Mouse (Mus musculus) bone marrow macrophage, adult 2 months (primary cell): ENCODE data around the gene Xpo6. TPM values are rescaled to one million over a fixed set of nuclear protein-coding genes. Genes with fewer than 3 reads are reported as not detected.
A peak's percentile ranks its signal among the peaks of the same experiment; 100 is the strongest.

Experiments
- H3K27ac ChIP-seq: 2 replicates; pipeline ENCODE4 v1.5.1; 2012; ENCODE audit warnings: low read depth, low read length; ENCODE audit not compliant: insufficient read depth
- H3K4me1 ChIP-seq: 2 replicates; pipeline ENCODE4 v1.6.1; 2012; ENCODE audit warnings: low read length; ENCODE audit not compliant: control insufficient read depth, insufficient read depth
- H3K4me3 ChIP-seq: 2 replicates; pipeline ENCODE4 v1.5.1; 2012; ENCODE audit warnings: mild to moderate bottlenecking, low read length, moderate library complexity; ENCODE audit not compliant: insufficient read depth
- CTCF ChIP-seq: IDR thresholded peaks from 2 replicates; pipeline ENCODE4 v1.5.1; 2012; ENCODE audit warnings: low read depth, mild to moderate bottlenecking, low read length, moderate library complexity
- POLR2A ChIP-seq: IDR thresholded peaks from 2 replicates; pipeline ENCODE4 v1.6.1; 2012; ENCODE audit warnings: mild to moderate bottlenecking, low read depth, low read length, borderline replicate concordance
- polyA plus RNA-seq: library from polyadenylated mRNA; stranded (reverse); fragments of >200 nt; gene quantifications from 2 replicates; pipeline ENCODE4 v1.2.4, GENCODE M21; 2012; ENCODE audit not compliant: missing spikeins, insufficient read depth, insufficient read length

Xpo6 gene
- polyA plus RNA-seq, 1 experiment, result 64.2 TPM

DNA sequence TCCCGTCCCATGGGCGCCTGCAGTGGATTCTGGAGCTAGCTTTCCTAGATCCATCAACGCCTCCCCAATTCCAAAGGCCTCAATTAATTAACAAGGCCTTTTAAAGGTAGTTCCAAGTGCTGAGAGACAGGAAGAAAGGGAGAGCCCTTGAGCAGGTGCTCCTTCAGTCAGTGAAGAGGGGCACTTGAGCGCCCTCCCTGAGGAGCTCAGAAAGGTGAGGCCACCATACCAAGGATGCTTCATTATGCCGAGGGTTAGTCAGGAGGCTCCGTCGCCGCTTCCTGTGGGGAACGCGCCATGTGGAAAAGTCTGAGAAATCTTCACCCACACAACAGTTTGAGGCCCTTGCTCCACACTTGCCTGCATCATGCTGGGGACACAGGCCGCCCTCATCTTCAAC is 99.9 kb downstream of the Xpo6 start:
- TF ChIP-seq CTCF (no peak), POLR2A (no peak)
- H3K27ac ChIP-seq, result no peak overlapping the region
- H3K4me1 ChIP-seq, result peaks cover 45% of the 10 kb centered on the region
- H3K4me3 ChIP-seq, result no peak overlapping the region

DNA sequence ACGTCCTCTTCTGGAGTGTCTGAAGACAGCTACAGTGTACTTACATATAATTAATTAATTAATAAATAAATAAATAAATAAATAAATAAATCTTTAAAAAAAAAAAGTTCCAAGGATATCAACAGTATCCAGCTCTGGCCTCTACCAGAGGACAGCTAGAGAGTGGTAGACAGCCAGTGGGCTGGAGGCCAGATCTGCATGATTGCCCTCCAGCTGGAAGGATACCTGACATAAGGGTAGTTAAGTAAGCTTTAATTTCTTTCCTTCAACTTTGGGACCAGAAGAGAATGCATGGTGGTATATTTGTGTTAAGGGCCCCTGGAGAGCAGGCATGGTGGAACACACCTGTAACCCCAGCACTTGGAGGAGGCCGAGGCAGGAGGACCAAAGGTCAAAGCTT is 100.5 kb downstream of the Xpo6 start:
- H3K4me1 ChIP-seq, result peaks cover 45% of the 10 kb centered on the region
- TF ChIP-seq CTCF (no peak), POLR2A (no peak)
- H3K4me3 ChIP-seq, result no peak overlapping the region
- peak overlapping the region; percentile 8; the same call in 1 of the 2 replicates for H3K27ac ChIP-seq

DNA sequence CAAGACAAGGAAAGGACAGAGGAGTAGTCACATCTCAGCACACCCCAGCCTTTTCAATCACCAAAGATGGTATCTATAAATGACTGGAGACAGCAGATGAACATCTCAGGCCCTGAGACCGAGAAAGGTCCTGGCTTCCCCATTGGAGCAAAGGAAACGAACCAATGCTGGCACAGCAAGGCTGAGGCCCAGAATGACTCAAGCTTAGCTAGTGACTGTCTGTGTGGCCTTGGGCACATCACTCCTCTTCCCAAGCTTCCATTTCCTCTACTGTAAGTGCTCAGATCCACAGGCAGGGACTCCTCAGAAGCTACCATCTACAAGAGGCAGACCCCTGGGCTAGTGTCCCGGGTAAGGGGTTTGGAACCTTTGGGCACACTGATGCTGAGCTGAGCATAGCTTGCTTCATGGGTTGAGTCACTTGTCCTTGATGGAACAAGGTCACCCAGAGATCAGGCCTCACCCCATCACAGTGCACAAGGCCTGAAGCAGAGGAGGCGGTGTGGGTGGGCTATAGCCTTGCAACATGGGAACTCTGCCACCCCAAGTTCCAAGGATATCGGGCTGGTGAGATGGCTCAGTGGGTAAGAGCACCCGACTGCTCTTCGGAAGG is 101.0 kb downstream of the Xpo6 start:
- peak overlapping the region; percentile 86 for H3K27ac ChIP-seq
- peaks cover 45% of the 10 kb centered on the region for H3K4me1 ChIP-seq
- no peak overlapping the region for H3K4me3 ChIP-seq
- TF ChIP-seq CTCF, result no peak
- no peak for TF ChIP-seq POLR2A

DNA sequence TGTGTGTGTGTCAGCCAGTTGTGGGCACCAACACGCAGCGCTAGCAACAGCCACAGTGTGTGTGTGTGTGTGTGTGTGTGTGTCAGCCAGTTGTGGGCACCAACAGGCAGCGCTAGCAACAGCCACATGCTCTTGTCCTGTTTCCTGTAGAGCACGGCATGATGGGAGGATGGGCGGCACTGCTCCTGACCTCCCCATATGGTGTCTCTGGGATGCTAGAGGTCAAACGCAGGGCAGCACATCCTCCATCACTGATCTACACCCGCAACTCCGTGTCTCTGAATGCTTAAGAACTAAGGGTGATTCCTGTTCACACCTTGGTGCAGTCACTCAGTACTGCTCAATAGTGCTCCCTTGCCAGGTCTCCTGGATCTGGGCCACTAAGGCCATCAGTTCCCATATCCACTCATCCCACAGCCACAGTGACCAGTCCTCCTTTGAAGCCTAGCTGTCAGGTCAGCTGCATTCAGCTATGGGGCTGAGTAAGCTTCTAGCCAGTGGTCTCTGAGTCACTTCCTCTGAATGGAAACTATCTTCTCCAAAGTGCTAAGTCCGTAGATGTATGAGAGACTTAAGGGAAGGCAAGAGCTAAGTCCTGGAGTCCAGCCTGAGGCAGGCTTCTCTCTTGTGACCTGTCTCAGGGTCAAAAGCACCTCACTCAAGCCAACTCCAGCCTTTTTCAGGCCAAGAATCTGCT is 102.9 kb downstream of the Xpo6 start:
- no peak overlapping the region for H3K4me3 ChIP-seq
- TF ChIP-seq CTCF, result no peak
- no peak for TF ChIP-seq POLR2A
- peaks cover 45% of the 10 kb centered on the region for H3K4me1 ChIP-seq
- H3K27ac ChIP-seq, result peak overlapping the region; percentile 86

DNA sequence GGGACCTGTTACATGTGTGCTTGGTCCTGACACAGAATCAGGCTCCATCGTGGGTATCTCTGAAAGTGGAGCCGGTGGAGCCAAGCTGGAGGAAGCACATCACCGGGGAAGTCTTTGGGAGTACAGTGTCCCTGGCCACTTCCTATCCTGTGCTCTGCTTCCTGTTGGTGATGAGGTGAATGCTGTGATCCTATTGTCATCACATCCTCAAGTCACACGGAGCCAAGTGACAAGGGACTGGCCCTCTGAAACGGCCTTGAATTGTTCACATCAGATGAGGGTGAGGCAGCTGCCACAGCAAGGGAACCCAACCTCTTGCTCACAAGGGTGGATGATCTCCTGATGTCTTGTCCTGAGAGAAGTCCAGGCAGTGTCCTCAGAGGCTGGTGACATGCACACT is 103.7 kb downstream of the Xpo6 start:
- Histone ChIP-seq H3K27ac (peak overlapping the region; percentile 67), H3K4me1 (peaks cover 45% of the 10 kb centered on the region), H3K4me3 (no peak overlapping the region)
- TF ChIP-seq POLR2A (no peak), CTCF (no peak)

DNA sequence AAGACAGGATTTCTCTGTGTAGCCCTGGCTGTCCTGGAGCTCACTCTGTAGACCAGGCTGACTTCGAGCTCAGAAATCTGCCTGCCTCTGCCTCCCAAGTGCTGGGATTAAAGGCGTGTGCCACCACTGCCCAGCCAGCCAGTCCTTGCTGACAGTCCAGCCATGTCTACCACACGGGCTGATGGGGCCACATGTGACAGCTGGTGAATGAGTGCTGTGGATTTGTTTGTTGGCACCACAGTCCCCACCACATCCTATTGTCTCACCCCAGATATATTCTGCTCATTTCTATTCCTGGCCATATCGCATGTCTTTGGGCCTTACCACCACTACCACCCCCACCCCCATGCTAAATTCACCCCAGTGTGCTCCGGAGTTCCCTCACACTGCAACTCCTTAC is 105.6 kb downstream of the Xpo6 start:
- no peak overlapping the region for H3K4me3 ChIP-seq
- no peak overlapping the region for H3K27ac ChIP-seq
- peaks cover 42% of the 10 kb centered on the region for H3K4me1 ChIP-seq
- TF ChIP-seq CTCF, result no peak
- TF ChIP-seq POLR2A, result no peak

DNA sequence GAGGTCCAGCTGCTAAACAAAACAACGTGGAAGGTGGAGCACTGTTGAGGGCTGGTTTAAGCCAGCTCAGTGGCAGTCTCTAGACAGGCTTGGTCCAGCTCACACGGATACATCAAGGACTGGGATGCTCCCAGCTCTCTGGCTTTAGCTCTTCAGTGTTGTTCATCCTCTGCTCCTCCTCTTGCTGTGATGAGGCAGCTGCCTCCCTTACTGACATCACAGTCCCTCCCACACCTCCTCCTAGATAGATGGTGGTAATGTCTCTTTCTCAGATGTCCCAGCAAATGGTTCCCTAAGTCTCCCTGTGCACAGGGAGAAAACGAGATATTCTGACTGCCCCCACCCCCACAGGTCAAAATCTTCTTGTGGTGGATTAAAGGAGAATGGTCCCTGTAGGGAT is 107.1 kb downstream of the Xpo6 start:
- TF ChIP-seq CTCF, result no peak
- TF ChIP-seq POLR2A, result no peak

DNA sequence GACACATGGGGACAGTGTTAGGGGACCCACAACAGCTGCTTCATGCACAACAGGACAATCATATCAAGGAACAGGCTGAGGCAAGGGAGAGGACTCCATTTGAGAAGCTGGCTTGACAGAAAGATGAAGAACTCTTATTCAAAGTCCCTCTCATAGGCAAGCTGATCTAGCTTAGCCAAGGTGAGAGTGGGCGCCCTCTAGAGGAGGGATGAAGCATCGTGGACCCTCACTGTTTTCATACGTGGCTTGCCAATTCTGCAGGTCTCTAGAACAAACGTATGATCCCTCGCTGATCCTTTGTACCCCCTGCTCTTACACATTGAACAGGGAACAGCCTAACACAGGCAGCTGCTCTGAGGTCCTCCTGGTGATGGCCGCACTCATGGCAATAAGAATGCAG is 110.5 kb downstream of the Xpo6 start:
- Histone ChIP-seq H3K4me3 (no peak overlapping the region), H3K27ac (no peak overlapping the region), H3K4me1 (peaks cover 23% of the 10 kb centered on the region)
- TF ChIP-seq POLR2A, result no peak
- peak; percentile 44; the same call in 1 of the 2 replicates for TF ChIP-seq CTCF

More for the DNA sequence above, 107.1 kb downstream of the Xpo6 start:
- Histone ChIP-seq H3K4me3 (no peak overlapping the region), H3K4me1 (peaks cover 28% of the 10 kb centered on the region), H3K27ac (no peak overlapping the region)

DNA sequence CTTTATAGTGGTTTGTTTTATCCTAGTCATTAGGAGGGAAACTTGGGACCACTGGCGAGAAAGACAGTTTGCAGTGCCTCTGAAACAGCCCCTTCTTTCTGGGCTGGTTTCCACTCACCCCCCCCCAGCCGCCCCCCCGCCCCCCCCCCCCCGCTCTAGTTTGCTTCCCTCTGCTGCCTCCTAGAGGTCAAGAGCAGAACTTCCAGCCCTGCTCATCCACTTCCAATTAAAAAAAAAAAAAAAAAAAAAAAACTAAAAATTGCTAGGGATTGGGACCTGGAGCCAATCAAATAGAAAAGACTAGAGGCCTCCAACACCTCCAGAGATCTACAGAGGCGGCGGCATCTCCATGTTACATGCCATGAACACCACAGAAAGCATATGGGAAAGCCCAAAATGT is 112.1 kb downstream of the Xpo6 start:
- H3K27ac ChIP-seq, result no peak overlapping the region
- TF ChIP-seq POLR2A (no peak), CTCF (no peak)
- H3K4me1 ChIP-seq, result peaks cover 23% of the 10 kb centered on the region
- no peak overlapping the region for H3K4me3 ChIP-seq

DNA sequence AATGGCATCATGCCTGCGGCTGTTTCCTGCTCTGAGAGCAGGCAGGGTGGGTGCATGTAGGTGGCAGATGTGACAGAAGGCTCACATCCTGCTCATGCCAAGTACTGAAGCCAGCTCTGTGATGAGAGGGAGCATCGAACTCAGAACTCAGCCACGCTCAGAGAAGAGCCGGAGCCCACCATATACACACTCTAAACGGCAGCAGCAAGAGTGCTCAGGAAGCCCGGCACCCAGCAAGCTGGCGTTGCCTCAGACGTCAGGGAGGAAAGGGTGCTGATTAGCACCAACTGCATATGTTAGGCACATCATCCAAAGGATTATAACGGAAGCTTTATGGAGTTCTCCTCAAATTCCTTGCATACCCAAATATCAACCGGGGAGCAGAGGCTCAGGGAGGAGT is 112.7 kb downstream of the Xpo6 start:
- TF ChIP-seq POLR2A (no peak), CTCF (no peak)
- no peak overlapping the region for H3K27ac ChIP-seq
- H3K4me1 ChIP-seq, result peaks cover 19% of the 10 kb centered on the region
- H3K4me3 ChIP-seq, result no peak overlapping the region
